Mouse (Mus musculus): ENCODE results near the gene Safb2.
A peak's percentile ranks its signal among the peaks of the same experiment; 100 is the strongest.

Gene Safb2

GRCm38 (mm10) chr17:56559386-56559785, 25.0 kb downstream of the Safb2 start:
- Histone ChIP-seq H3K4me1 (replicated peaks; ENCODE audit: low read depth, low read length) (peaks cover 40% of the 10 kb centered on the region), H3K36me3 (ENCODE audit: insufficient read depth, low read length) (peaks cover 55% of the 10 kb centered on the region), H3K9me3 (ENCODE audit: low read length) (no peaks in the 10 kb centered on the region), H3K4me3 (replicated peaks; ENCODE audit: low read length) (no peak overlapping the region), H3K27me3 (ENCODE audit: insufficient read depth, low read length) (no peaks in the 10 kb centered on the region)
- TF ChIP-seq NANOG (IDR thresholded peaks at IDR 0.05; ENCODE audit: borderline replicate concordance, low read length) (no peak), POU5F1 (IDR thresholded peaks at IDR 0.05; ENCODE audit: borderline replicate concordance, low read length) (no peak), CTCF (conservative IDR thresholded peaks at IDR 0.05; ENCODE audit: low read length) (no peak)

- TF ChIP-seq CTCF (conservative IDR thresholded peaks at IDR 0.05; ENCODE audit: low read length): peak; percentile 97
- no peak for TF ChIP-seq NANOG (IDR thresholded peaks at IDR 0.05; ENCODE audit: borderline replicate concordance, low read length)
- TF ChIP-seq POU5F1 (IDR thresholded peaks at IDR 0.05; ENCODE audit: borderline replicate concordance, low read length): no peak
- no peak overlapping the region for H3K4me3 ChIP-seq (replicated peaks; ENCODE audit: low read length)
- H3K27me3 ChIP-seq (ENCODE audit: insufficient read depth, low read length): no peaks in the 10 kb centered on the region
- H3K36me3 ChIP-seq (ENCODE audit: insufficient read depth, low read length): peaks cover 45% of the 10 kb centered on the region
- no peaks in the 10 kb centered on the region for H3K9me3 ChIP-seq (ENCODE audit: low read length)
- peaks cover 41% of the 10 kb centered on the region for H3K4me1 ChIP-seq (replicated peaks; ENCODE audit: low read depth, low read length)
These were observed 25.9 kb downstream of the Safb2 start for GRCm38 (mm10) chr17:56558448-56558847.

DNA sequence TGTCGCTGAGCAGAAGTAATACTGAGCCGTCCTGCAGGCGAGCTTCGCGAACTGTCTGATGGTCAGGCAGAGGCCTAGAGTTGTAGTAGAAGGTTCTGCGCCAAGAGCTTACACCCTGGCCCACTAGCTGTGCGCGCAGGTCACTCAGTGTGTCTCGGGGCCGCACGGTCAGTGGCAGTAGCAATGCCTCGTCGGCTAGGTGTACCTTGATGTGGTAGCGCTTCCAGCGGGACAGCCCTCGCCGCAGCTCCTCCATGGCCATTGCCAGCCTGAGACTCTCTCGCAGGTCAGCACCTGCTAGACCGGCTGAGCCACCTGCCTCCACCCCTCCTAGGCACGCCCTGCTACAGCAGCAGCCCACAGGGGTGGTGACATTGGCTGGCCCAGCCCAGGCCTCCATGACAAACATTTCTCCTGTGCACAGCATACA, 30.2 kb downstream of the Safb2 start, which contains the start of gene Gm20219:
Gene Gm20219 (minus strand): TSS at position 266 of the 430 bp plus-strand sequence.
- Histone ChIP-seq H3K4me1 (replicated peaks; ENCODE audit: low read depth, low read length) (peaks cover 59% of the 10 kb centered on the region), H3K27me3 (ENCODE audit: insufficient read depth, low read length) (no peaks in the 10 kb centered on the region), H3K36me3 (ENCODE audit: insufficient read depth, low read length) (peaks cover 8% of the 10 kb centered on the region; the same call in 1 of the 2 replicates), H3K4me3 (replicated peaks; ENCODE audit: low read length) (peak within 1 kb of the TSS; percentile 65), H3K9me3 (ENCODE audit: low read length) (no peaks in the 10 kb centered on the region)
- TF ChIP-seq CTCF (conservative IDR thresholded peaks at IDR 0.05; ENCODE audit: low read length) (no peak), POU5F1 (IDR thresholded peaks at IDR 0.05; ENCODE audit: borderline replicate concordance, low read length) (no peak), NANOG (IDR thresholded peaks at IDR 0.05; ENCODE audit: borderline replicate concordance, low read length) (no peak)

DNA sequence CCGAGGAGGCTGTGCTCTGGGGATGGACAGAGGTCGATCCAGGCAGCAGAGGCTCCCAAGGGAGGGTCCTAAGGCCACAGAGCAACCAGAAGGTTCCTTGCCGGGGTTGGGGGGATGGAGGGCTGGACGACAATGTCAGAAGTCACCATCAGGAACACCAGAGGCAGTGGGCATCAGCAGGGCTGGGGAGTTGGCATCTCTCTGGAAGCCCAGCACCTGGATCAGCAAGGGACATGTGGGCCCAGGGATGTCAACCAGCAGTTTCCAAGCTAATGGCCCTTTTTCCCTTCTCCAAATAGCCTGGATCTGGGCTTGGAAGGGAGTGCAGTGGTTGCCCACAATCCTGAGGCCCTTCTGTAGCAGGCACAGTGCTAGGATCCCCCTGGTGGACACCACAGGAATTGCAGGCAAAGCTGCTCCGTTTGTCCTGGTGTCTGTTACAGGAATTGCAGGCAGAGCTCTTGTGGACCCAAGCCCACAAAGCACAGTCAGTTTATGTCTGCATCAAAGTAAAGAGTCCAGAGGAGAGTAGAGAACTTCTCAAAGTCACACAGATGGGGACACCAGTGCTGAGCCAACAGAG, 31.5 kb downstream of the Safb2 start:
- Histone ChIP-seq H3K27me3 (ENCODE audit: insufficient read depth, low read length) (no peaks in the 10 kb centered on the region), H3K4me3 (replicated peaks; ENCODE audit: low read length) (no peak overlapping the region), H3K4me1 (replicated peaks; ENCODE audit: low read depth, low read length) (peaks cover 59% of the 10 kb centered on the region), H3K36me3 (ENCODE audit: insufficient read depth, low read length) (peaks cover 2% of the 10 kb centered on the region; the same call in 1 of the 2 replicates), H3K9me3 (ENCODE audit: low read length) (no peaks in the 10 kb centered on the region)
- peak; percentile 100 for TF ChIP-seq CTCF (conservative IDR thresholded peaks at IDR 0.05; ENCODE audit: low read length)
- no peak for TF ChIP-seq POU5F1 (IDR thresholded peaks at IDR 0.05; ENCODE audit: borderline replicate concordance, low read length)

DNA sequence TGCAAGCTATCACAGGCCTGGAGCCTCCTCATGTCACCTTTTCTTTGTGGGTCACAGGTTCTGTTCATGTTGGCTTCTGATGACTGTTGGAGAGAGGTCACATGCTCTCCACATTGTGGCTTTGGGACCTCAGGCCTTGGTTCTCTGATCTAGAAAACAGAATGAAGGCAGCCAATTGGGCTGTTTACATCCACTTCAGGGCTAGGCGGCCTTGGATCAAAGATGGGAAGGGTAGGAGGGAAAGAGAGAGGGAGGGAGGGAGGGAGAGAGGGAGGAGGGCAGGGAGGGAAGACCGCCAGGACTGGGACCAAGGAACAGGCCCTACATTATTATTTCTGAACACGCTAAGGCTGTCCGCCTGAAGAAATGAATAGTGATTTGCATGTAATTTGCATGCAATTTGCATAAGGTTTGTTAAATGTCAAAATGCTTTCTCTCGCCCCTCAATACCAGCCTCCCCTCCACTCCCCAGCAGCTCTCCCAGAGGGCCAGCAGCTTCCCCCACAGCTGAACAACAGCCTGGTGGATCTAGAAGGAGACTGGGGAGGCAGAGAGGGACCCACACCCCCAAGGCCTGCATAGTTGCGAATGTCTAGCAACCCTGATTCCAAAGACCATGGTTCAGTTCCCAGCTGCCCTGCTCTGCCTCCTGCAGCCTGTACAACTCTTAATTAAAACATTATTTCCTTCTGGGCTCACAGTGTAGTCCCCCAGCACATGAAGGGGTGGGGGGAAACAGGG, 32.4 kb downstream of the Safb2 start:
- H3K9me3 ChIP-seq (ENCODE audit: low read length): no peaks in the 10 kb centered on the region
- H3K27me3 ChIP-seq (ENCODE audit: insufficient read depth, low read length): no peaks in the 10 kb centered on the region
- no peak for TF ChIP-seq POU5F1 (IDR thresholded peaks at IDR 0.05; ENCODE audit: borderline replicate concordance, low read length)
- H3K4me1 ChIP-seq (replicated peaks; ENCODE audit: low read depth, low read length): peaks cover 64% of the 10 kb centered on the region
- H3K36me3 ChIP-seq (ENCODE audit: insufficient read depth, low read length): no peaks in the 10 kb centered on the region
- H3K4me3 ChIP-seq (replicated peaks; ENCODE audit: low read length): no peak overlapping the region

GRCm38 (mm10) chr17:56550784-56551475, 33.5 kb downstream of the Safb2 start:
- H3K9me3 ChIP-seq (ENCODE audit: low read length): no peaks in the 10 kb centered on the region
- no peaks in the 10 kb centered on the region for H3K27me3 ChIP-seq (ENCODE audit: insufficient read depth, low read length)
- TF ChIP-seq POU5F1 (IDR thresholded peaks at IDR 0.05; ENCODE audit: borderline replicate concordance, low read length) (no peak), NANOG (IDR thresholded peaks at IDR 0.05; ENCODE audit: borderline replicate concordance, low read length) (no peak), CTCF (conservative IDR thresholded peaks at IDR 0.05; ENCODE audit: low read length) (no peak)
- H3K4me3 ChIP-seq (replicated peaks; ENCODE audit: low read length): no peak overlapping the region
- H3K36me3 ChIP-seq (ENCODE audit: insufficient read depth, low read length): no peaks in the 10 kb centered on the region
- peaks cover 67% of the 10 kb centered on the region for H3K4me1 ChIP-seq (replicated peaks; ENCODE audit: low read depth, low read length)

- no peak overlapping the region for H3K4me3 ChIP-seq (replicated peaks; ENCODE audit: low read length)
- TF ChIP-seq POU5F1 (IDR thresholded peaks at IDR 0.05; ENCODE audit: borderline replicate concordance, low read length) (no peak), CTCF (conservative IDR thresholded peaks at IDR 0.05; ENCODE audit: low read length) (no peak), NANOG (IDR thresholded peaks at IDR 0.05; ENCODE audit: borderline replicate concordance, low read length) (no peak)
- no peaks in the 10 kb centered on the region for H3K9me3 ChIP-seq (ENCODE audit: low read length)
- H3K36me3 ChIP-seq (ENCODE audit: insufficient read depth, low read length): no peaks in the 10 kb centered on the region
- H3K4me1 ChIP-seq (replicated peaks; ENCODE audit: low read depth, low read length): peaks cover 44% of the 10 kb centered on the region
- H3K27me3 ChIP-seq (ENCODE audit: insufficient read depth, low read length): peaks cover 5% of the 10 kb centered on the region; the same call in 1 of the 2 replicates
These were observed 35.7 kb downstream of the Safb2 start for GRCm38 (mm10) chr17:56548605-56549105.

DNA sequence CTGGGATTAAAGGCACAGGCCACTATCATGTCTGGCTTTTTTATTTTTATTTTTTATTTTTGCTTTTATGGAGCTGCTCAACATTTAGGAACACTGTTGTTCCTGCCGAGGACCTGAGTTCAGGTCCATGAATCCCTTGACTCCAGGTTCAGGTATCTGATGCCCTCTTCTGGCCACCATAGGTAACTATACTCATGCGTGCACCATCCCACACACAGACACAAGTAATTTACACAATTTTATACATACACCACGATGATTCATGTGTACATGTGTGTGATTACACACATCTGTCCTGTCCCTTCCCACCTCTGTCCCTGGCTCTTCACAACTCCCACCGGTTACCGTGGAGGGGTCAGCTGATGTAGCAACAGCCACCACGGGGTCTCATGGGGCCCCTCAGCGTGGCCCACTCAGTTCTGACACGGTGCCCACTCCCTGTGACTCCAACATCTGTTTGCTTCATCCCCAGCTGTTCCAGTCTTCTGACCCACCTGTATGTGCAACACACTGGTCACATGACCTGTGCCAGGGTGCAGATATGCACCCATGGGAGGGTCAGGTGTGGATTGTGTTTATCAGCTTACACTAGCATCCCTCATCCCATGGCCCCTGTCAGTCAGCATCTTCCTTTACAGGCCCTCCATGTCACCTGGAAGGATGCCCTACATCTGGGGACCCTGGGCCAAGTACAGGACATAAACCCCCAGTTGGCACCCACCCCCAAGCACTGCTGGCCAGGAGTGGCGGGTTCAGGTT, 36.4 kb downstream of the Safb2 start:
- Histone ChIP-seq H3K27me3 (ENCODE audit: insufficient read depth, low read length) (peaks cover 8% of the 10 kb centered on the region), H3K36me3 (ENCODE audit: insufficient read depth, low read length) (no peaks in the 10 kb centered on the region), H3K4me3 (replicated peaks; ENCODE audit: low read length) (no peak overlapping the region), H3K9me3 (ENCODE audit: low read length) (no peaks in the 10 kb centered on the region), H3K4me1 (replicated peaks; ENCODE audit: low read depth, low read length) (peaks cover 39% of the 10 kb centered on the region)
- TF ChIP-seq NANOG (IDR thresholded peaks at IDR 0.05; ENCODE audit: borderline replicate concordance, low read length) (no peak), CTCF (conservative IDR thresholded peaks at IDR 0.05; ENCODE audit: low read length) (peak; percentile 52)
